Mouse (Mus musculus) 3T3-L1 (cell line): ENCODE data around the gene Osm.

Experiments
- DNase-seq: peaks from one replicate; pipeline ENCODE4 v3.0.0-alpha.2; 2015; ENCODE audit warnings: low read depth, low spot score

Osm gene

GRCm38 (mm10) chr11:4270744-4271459 is 34.7 kb downstream of the Osm start:
- DNase-seq, result no peak

GRCm38 (mm10) chr11:4271544-4271943 is 35.3 kb downstream of the Osm start:
- peak; percentile 29 for DNase-seq

- DNase-seq, result peak; percentile 83
These were observed 40.2 kb downstream of the Osm start for GRCm38 (mm10) chr11:4276411-4276861.

DNA sequence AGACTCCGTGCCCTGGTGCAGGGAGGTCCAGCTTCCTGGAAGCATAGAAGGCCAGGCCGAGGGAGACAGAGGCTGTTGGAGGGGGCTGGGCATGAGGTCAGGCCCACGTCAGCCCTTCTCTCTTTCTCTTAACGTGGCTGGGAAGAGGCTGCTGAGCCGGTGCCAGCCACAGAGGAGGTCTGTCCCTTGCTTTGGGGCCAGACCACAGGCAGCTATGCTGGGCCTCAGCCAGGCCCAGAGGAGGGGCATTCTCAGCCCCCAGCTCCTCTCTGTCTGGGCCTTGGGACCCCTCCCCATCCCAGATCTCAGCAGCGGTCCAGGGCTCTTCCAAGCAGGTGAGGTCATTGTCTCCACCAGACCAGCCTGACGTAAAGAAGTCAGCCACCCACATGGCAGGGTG is 43.7 kb downstream of the Osm start:
- no peak for DNase-seq

DNA sequence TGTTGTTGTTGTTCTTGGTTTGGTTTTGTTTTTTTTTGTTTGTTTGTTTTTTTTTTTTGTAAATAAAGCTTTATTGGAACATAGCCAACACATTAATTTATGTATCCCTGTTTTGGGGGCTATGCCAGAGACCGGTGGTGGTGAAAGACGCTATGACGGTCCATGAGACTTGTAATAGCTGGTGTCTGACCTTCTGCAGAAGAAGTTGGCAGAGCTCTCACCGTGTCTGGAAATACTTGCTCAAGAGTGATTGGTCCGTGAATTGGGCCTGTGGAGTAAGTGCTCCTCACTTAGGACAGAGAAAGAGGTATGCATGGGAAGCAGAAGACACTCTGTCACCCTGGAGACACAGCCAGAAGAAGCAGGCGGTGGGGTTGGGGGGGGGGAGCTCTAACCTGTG is 45.6 kb downstream of the Osm start:
- no peak for DNase-seq

DNA sequence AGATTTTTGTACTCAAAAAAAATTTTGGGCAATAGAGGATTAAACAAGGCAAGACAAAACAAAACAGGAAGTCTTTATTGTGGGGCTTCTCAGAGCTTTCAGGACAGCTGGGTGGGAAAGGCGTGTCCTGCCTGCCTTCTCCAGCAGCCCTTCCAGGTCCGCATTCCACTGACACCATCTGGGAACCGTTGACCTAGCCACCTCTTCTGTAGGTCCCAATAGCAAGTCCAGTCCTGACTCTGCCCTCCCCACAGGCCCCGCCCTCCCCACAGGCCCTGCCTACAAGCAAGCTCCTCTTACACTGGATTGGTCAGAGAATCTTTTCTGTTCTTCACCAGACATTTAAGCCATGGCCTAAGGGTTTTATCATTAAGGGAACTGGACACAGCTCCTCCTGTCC is 47.4 kb downstream of the Osm start:
- DNase-seq, result peak; percentile 88

DNA sequence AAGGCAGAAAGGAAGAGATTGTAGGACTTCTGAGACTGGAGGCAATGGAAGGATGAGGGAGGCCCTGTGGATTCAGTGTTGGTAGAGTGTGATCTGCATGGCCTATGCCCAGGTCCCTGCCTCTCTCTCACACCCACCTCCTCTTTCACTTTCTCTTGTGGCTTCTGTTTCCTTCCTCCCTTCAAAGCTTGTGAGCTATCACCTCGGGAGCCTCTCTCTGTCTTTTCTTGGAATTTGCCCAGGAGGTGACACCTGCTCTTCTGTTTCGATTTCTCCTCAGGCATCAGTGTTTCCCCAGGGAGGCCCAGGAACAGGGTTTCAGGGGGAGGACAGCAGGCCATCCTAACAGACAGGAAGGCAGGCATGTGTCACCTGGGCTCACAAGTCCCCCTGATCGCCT is 53.1 kb downstream of the Osm start:
- no peak for DNase-seq
